Mouse (Mus musculus): Measurements from ENCODE around the gene Klk8. TPM values are rescaled to one million over a fixed set of nuclear protein-coding genes. Genes with fewer than 3 reads are reported as not detected.

Klk8 gene
- 1 to 10 TPM; 2.1 to 4.1 TPM for total RNA-seq (2023)

GRCm38 (mm10) chr7:43797333-43797769, at the start of gene Klk8:
Gene Klk8 (plus strand): TSS chr7:43797577.

GRCm38 (mm10) chr7:43768597-43768996, 28.8 kb upstream of the Klk8 start, which contains the start of gene Klk12:
Gene Klk12 (plus strand): TSS chr7:43768897.

GRCm38 (mm10) chr7:43774364-43774763, 23.0 kb upstream of the Klk8 start, which contains the start of gene Klk11:
Gene Klk11 (plus strand): TSS chr7:43774604.

GRCm38 (mm10) chr7:43780746-43781145, 16.6 kb upstream of the Klk8 start, which contains the start of gene Klk10:
Gene Klk10 (plus strand): TSS chr7:43781035.

GRCm38 (mm10) chr7:43791591-43791990, 5.8 kb upstream of the Klk8 start, which contains the start of gene Klk9:
Gene Klk9 (plus strand): TSS chr7:43791891.

GRCm38 (mm10) chr7:43810994-43811393, 13.6 kb downstream of the Klk8 start, which contains the start of gene Klk7:
Gene Klk7 (plus strand): TSS chr7:43811294.

GRCm38 (mm10) chr7:43824199-43824598, 26.8 kb downstream of the Klk8 start, which contains the start of gene Klk6:
Gene Klk6 (plus strand): TSS chr7:43824499.

GRCm38 (mm10) chr7:43841701-43842100, 44.3 kb downstream of the Klk8 start, which contains the start of gene Klk5:
Gene Klk5 (plus strand): TSS chr7:43841971.

Other genes starting within 250 kb of the Klk8 start
- gene Zfp658, start 235.3 kb upstream of the Klk8 start, total RNA-seq (2023) = 1 to 10 TPM; 2.5 to 3.0 TPM
- gene Zfp719, start 218.0 kb upstream of the Klk8 start, total RNA-seq (2023) = 10 to 100 TPM; 10.9 to 12.6 TPM
- under 1 TPM; 0.62 to 0.78 TPM for gene Zfp819, start 190.4 kb upstream of the Klk8 start, total RNA-seq (2023)
- gene Ceacam18, start 162.9 kb upstream of the Klk8 start, total RNA-seq (2023) = not detected
- gene Siglece, start 137.4 kb upstream of the Klk8 start, total RNA-seq (2023) = 100 to 1,000 TPM; 152 to 169 TPM
- gene Ctu1, start 125.6 kb upstream of the Klk8 start, total RNA-seq (2023) = 1 to 10 TPM; 2.7 to 4.6 TPM
- not detected for gene Klk14, start 107.2 kb upstream of the Klk8 start, total RNA-seq (2023)
- not detected for gene Klk13, start 85.0 kb upstream of the Klk8 start, total RNA-seq (2023)
- not detected for gene Klk12, start 28.7 kb upstream of the Klk8 start, total RNA-seq (2023)
- not detected for gene Klk11, start 23.0 kb upstream of the Klk8 start, total RNA-seq (2023)
- not detected for gene Klk10, start 16.5 kb upstream of the Klk8 start, total RNA-seq (2023)
- not detected for gene Klk9, start 5.7 kb upstream of the Klk8 start, total RNA-seq (2023)
- gene Klk7, start 13.7 kb downstream of the Klk8 start, total RNA-seq (2023) = not detected
- not detected for gene Klk6, start 26.9 kb downstream of the Klk8 start, total RNA-seq (2023)
- gene Klk5, start 44.4 kb downstream of the Klk8 start, total RNA-seq (2023) = not detected
- not detected for gene Klk4, start 83.6 kb downstream of the Klk8 start, total RNA-seq (2023)
- gene Klk15, start 136.2 kb downstream of the Klk8 start, total RNA-seq (2023) = not detected
- gene Klk1b8, start 153.1 kb downstream of the Klk8 start, total RNA-seq (2023) = not detected
- not detected for gene Klk1b1, start 169.2 kb downstream of the Klk8 start, total RNA-seq (2023)
- gene Klk1b9, start 178.5 kb downstream of the Klk8 start, total RNA-seq (2023) = not detected
- not detected for gene Klk1b11, start 198.3 kb downstream of the Klk8 start, total RNA-seq (2023)
- not detected for gene Klk1b26, start 214.6 kb downstream of the Klk8 start, total RNA-seq (2023)

Measured in neutrophil, adult 59 days (primary cell).